Mouse (Mus musculus) megakaryocyte, embryonic 14.5 days (primary cell): Measurements from ENCODE around the gene Zfp865. TPM values are rescaled to one million over a fixed set of nuclear protein-coding genes. Genes with fewer than 3 reads are reported as not detected.

ENCODE experiments used
- H3K27me3 ChIP-seq: replicated peaks from 2 replicates; pipeline ENCODE3; 2012; ENCODE audit warnings: inconsistent platforms
- H3K36me3 ChIP-seq: replicated peaks from 2 replicates; pipeline ENCODE3; 2012; ENCODE audit warnings: low read length, inconsistent platforms, mixed read lengths
- H3K4me1 ChIP-seq: 2 replicates; pipeline ENCODE4 v1.6.1; 2012; ENCODE audit warnings: inconsistent platforms
- H3K4me3 ChIP-seq: replicated peaks from 2 replicates; pipeline ENCODE3; 2012; ENCODE audit warnings: moderate library complexity, mild to moderate bottlenecking, inconsistent platforms
- H3K9me3 ChIP-seq: 2 replicates; pipeline ENCODE4 v1.6.1; 2012; ENCODE audit warnings: inconsistent platforms
- FLI1 ChIP-seq: IDR thresholded peaks from 2 replicates; pipeline ENCODE4 v1.6.1; 2012; ENCODE audit warnings: low read length, inconsistent platforms, mixed read lengths
- GATA1 ChIP-seq: IDR thresholded peaks from 3 replicates; pipeline ENCODE4 v1.6.1; 2012; ENCODE audit warnings: mixed read lengths, low read length, inconsistent platforms, borderline replicate concordance
- polyA plus RNA-seq: library from polyadenylated mRNA; stranded (reverse); fragments of >175 nt; gene quantifications from 2 replicates; pipeline ENCODE4 v1.2.3, GENCODE M21; 2012; ENCODE audit warnings: low replicate concordance; ENCODE audit not compliant: insufficient read depth

The Zfp865 gene
- polyA plus RNA-seq, 1 experiment, result 30.6 TPM

GRCm38 (mm10) chr7:5030554-5031275 lies 10.5 kb downstream of the Zfp865 start:
- H3K27me3 ChIP-seq, result no peaks in the 10 kb centered on the region
- TF ChIP-seq FLI1 (no peak), GATA1 (no peak)
- peaks cover 34% of the 10 kb centered on the region for H3K9me3 ChIP-seq
- H3K4me1 ChIP-seq, result peaks cover 15% of the 10 kb centered on the region
- H3K36me3 ChIP-seq, result peaks cover 97% of the 10 kb centered on the region
- H3K4me3 ChIP-seq, result peak overlapping the region; percentile 60

DNA sequence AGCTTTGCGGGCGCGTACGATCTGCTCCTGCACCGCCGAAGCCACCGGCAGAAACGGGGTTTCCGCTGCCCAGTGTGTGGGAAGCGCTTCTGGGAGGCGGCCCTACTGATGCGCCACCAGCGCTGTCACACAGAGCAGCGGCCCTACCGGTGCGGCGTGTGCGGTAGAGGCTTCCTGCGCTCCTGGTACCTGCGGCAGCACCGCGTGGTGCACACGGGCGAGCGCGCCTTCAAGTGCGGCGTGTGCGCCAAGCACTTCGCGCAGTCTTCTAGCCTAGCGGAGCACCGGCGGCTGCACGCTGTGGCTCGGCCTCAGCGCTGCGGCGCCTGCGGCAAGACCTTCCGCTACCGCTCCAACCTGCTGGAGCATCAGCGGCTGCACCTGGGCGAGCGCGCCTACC lies 11.3 kb downstream of the Zfp865 start:
- H3K9me3 ChIP-seq, result peaks cover 34% of the 10 kb centered on the region
- H3K36me3 ChIP-seq, result peaks cover 97% of the 10 kb centered on the region
- H3K4me1 ChIP-seq, result peaks cover 15% of the 10 kb centered on the region
- no peaks in the 10 kb centered on the region for H3K27me3 ChIP-seq
- TF ChIP-seq GATA1 (no peak), FLI1 (no peak)
- H3K4me3 ChIP-seq, result peak overlapping the region; percentile 6

DNA sequence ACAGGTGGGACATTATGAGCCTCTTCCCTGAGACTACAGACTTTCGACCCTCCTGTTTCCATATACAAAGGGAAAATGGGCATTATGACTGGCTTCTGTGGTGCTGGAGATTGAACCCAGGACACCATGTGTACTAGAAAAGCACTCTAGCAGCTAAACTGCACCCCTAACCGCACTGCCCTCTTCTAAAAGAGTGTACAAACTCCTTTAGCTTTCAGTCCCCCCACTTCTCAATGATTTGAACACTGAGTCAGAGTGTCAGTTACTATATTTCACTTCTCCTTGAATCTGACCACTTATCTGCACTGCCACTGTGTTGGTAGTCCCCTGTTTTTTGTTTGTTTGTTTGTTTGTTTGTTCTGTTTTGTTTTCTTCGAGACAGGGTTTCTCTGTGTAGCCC lies 13.6 kb downstream of the Zfp865 start, which contains the start of gene 4632433K11Rik:
Gene 4632433K11Rik, plus strand, starts transcription at position 301 of the 400 bp plus-strand sequence.
- H3K36me3 ChIP-seq, result peaks cover 78% of the 10 kb centered on the region
- TF ChIP-seq GATA1, result no peak
- no peak for TF ChIP-seq FLI1
- peaks cover 18% of the 10 kb centered on the region for H3K4me1 ChIP-seq
- no peak within 1 kb of the TSS for H3K4me3 ChIP-seq
- no peaks in the 10 kb centered on the region for H3K27me3 ChIP-seq
- peaks cover 31% of the 10 kb centered on the region for H3K9me3 ChIP-seq

DNA sequence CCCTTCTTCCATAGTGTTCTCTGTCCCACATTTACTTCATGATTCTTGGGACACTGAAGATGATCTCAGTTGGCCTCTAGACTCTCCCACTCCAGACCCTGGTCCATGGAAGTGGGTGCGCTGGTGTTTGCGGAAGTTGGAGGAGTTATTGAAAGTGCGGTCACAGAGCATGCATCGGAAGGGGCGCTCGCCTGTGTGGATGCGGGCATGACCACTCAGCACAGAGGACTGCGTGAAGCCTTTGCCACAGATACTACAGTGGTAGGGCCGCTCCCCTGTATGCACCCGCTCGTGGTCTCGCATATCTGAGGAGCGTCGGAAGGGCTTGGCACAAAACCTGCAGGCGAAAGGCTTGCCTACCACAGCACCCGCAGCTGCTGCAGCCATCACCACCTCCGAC lies 15.5 kb downstream of the Zfp865 start:
- no peaks in the 10 kb centered on the region for H3K27me3 ChIP-seq
- peaks cover 14% of the 10 kb centered on the region for H3K9me3 ChIP-seq
- no peak for TF ChIP-seq FLI1
- no peak for TF ChIP-seq GATA1
- peak overlapping the region; percentile 55 for H3K4me3 ChIP-seq
- peaks cover 63% of the 10 kb centered on the region for H3K36me3 ChIP-seq
- peaks cover 28% of the 10 kb centered on the region for H3K4me1 ChIP-seq

DNA sequence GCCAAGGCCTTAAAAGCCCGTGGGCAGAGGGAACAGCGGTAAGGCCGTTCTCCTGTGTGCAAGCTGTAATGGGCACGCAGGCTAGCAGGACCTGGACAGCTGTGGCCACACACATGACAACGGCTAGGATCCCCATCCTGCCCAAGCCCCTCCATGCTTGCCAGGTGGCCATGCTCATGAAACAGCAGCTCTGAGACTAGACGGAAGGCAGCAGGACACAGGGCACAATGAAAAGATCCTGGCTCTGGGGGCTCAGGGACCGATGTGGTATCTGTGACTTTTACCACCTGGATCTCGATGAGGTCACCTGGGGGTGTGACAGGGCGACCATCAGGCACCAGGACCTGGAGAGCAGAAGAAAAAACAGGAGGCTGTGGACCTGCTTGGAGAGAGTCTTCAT lies 16.0 kb downstream of the Zfp865 start:
- no peak for TF ChIP-seq GATA1
- no peak for TF ChIP-seq FLI1
- H3K4me1 ChIP-seq, result peaks cover 28% of the 10 kb centered on the region
- peaks cover 9% of the 10 kb centered on the region for H3K9me3 ChIP-seq
- no peak overlapping the region for H3K4me3 ChIP-seq
- peaks cover 61% of the 10 kb centered on the region for H3K36me3 ChIP-seq
- no peaks in the 10 kb centered on the region for H3K27me3 ChIP-seq

DNA sequence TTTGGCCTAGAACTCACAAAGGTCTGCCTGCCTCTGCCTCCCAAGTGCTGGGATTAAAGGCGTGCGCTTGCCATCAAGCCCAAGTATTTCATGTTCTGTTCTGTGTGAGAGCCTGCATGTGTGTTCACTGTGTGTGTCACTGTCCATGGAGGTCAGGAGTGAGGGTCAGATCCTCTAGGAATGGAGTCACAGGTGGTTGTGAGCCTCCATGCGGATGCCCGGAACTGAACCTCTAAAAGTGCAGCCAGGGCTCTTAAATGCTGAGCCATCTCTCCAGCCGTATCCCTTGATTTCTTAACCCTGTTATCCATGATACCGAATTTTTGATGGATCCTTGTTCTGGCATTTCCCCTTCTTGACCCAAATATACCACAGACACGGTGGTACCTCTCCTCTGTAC lies 16.9 kb downstream of the Zfp865 start:
- Histone ChIP-seq H3K9me3 (peaks cover under 1% of the 10 kb centered on the region; the same call in 1 of the 2 replicates), H3K27me3 (no peaks in the 10 kb centered on the region), H3K36me3 (peaks cover 57% of the 10 kb centered on the region), H3K4me3 (no peak overlapping the region), H3K4me1 (peaks cover 28% of the 10 kb centered on the region)
- TF ChIP-seq FLI1, result no peak
- no peak for TF ChIP-seq GATA1

GRCm38 (mm10) chr7:5037467-5037866 lies 17.3 kb downstream of the Zfp865 start:
- H3K4me1 ChIP-seq, result peaks cover 28% of the 10 kb centered on the region
- peak overlapping the region; percentile 97 for H3K4me3 ChIP-seq
- H3K27me3 ChIP-seq, result no peaks in the 10 kb centered on the region
- peaks cover 52% of the 10 kb centered on the region for H3K36me3 ChIP-seq
- TF ChIP-seq FLI1 (no peak), GATA1 (no peak)
- no peaks in the 10 kb centered on the region for H3K9me3 ChIP-seq

DNA sequence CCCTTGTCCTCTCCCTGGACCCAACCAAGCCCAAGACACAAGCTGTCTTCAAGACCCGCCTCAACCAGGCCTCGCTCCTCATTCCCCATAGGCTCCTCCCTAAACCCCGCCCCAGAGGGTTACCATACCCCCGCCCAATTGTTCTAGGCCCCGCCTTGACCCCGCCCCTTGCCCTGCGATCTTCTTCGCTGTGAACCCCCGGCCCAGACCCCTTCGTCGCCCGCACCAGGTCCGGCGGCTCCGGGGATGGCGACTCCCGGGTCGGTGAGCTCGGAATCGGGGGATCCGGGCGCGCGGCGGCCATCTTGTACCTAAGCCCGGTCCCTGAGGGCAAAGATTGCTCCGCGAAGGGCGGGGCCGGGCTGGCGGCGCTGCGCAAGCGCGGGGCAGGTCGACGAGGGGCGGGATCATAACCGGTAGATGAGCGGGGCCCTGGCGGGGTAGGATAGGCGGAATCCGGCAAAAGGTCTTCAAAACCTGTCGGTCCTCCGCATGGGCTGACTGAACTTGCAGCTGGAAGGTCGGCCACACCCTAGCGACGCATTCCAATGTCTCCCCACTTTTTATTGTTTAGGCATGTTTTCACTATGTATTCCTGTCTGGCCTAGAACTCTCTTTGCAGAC lies 18.0 kb downstream of the Zfp865 start, which contains the start of gene Zfp784:
Gene Zfp784, minus strand, starts transcription at position 338 of the 624 bp plus-strand sequence.
- peak within 1 kb of the TSS; percentile 97 for H3K4me3 ChIP-seq
- no peaks in the 10 kb centered on the region for H3K9me3 ChIP-seq
- peaks cover 28% of the 10 kb centered on the region for H3K4me1 ChIP-seq
- no peaks in the 10 kb centered on the region for H3K27me3 ChIP-seq
- H3K36me3 ChIP-seq, result peaks cover 45% of the 10 kb centered on the region
- TF ChIP-seq FLI1, result no peak
- TF ChIP-seq GATA1, result no peak

- Histone ChIP-seq H3K27me3 (no peaks in the 10 kb centered on the region), H3K4me3 (peak overlapping the region; percentile 97), H3K4me1 (peaks cover 28% of the 10 kb centered on the region), H3K36me3 (peaks cover 41% of the 10 kb centered on the region), H3K9me3 (no peaks in the 10 kb centered on the region)
- TF ChIP-seq FLI1, result no peak
- TF ChIP-seq GATA1, result no peak
These were observed 18.8 kb downstream of the Zfp865 start for GRCm38 (mm10) chr7:5038940-5039339.

- Histone ChIP-seq H3K4me1 (peaks cover 29% of the 10 kb centered on the region), H3K4me3 (no peak overlapping the region)
- TF ChIP-seq GATA1, result no peak
- no peak for TF ChIP-seq FLI1
These were observed 24.8 kb downstream of the Zfp865 start for GRCm38 (mm10) chr7:5044981-5045380.

More at GRCm38 (mm10) chr7:5044981-5045380, 24.8 kb downstream of the Zfp865 start:
- Histone ChIP-seq H3K36me3 (peaks cover 14% of the 10 kb centered on the region), H3K9me3 (peaks cover 7% of the 10 kb centered on the region), H3K27me3 (peaks cover 10% of the 10 kb centered on the region)
